Comparison of ENCODE assay signal across 7 mouse cellular contexts in genomic region chr14:59441472-59441805, GRCm38 (mm10). TPM values are rescaled to one million over a fixed set of nuclear protein-coding genes. Genes with fewer than 3 reads are reported as not detected.
DNase-seq lines count a peak whose midpoint lies in the region; ATAC-seq and TF ChIP-seq lines count a peak whose summit lies in the region.

No protein-coding gene starts in this region.

- no peak for TF ChIP-seq EP300 in liver, embryonic 14.5 days (IDR thresholded peaks at IDR 0.05; ENCODE audit: low read depth)

- no peaks in the 10 kb centered on the region for H3K36me3 ChIP-seq in forebrain, embryonic 13.5 days (ENCODE audit: poor library complexity, severe bottlenecking)
- peaks cover 3% of the 10 kb centered on the region for H3K36me3 ChIP-seq in liver, embryonic 14.5 days (replicated peaks; ENCODE audit: control insufficient read depth, insufficient read depth, low read depth)

- H3K27ac ChIP-seq in forebrain, embryonic 13.5 days, result no peak overlapping the region
- H3K27ac ChIP-seq in liver, embryonic 14.5 days, result peak overlapping the region; percentile 82

- H3K4me2 ChIP-seq in forebrain, embryonic 13.5 days, result peak overlapping the region; percentile 67
- H3K4me2 ChIP-seq in liver, embryonic 14.5 days (ENCODE audit: low read depth), result peak overlapping the region; percentile 85

- H3K9me3 ChIP-seq in forebrain, embryonic 13.5 days (replicated peaks), result no peaks in the 10 kb centered on the region
- no peaks in the 10 kb centered on the region for H3K9me3 ChIP-seq in liver, embryonic 14.5 days (ENCODE audit: control insufficient read depth, low read length)

- ATAC-seq in forebrain, embryonic 13.5 days, result no peak
- ATAC-seq in liver, embryonic 14.5 days (ENCODE audit: insufficient read depth), result no peak
- no peak for ATAC-seq in frontal cortex, adult (ENCODE audit: low TSS enrichment)

- peak; percentile 16 for DNase-seq in thymus, postnatal 14 days
- DNase-seq in thymus, postnatal 10 days (ENCODE audit: low spot score in 2 of 2), result no peak
- peak in 1 of 3 experiments; percentile 29 for DNase-seq in liver, embryonic 14.5 days (ENCODE audit: low read depth in 3 of 3, low spot score in 3 of 3)
- DNase-seq in MN1 (ENCODE audit: low spot score), result no peak
- no peak for DNase-seq in urinary bladder, postnatal 10 days (ENCODE audit: low spot score)

- H3K27me3 ChIP-seq in forebrain, embryonic 13.5 days, result no peaks in the 10 kb centered on the region
- H3K27me3 ChIP-seq in liver, embryonic 14.5 days (ENCODE audit: control insufficient read depth, insufficient read depth, low read length), result no peaks in the 10 kb centered on the region

- no peak for TF ChIP-seq CTCF in liver, embryonic 14.5 days (IDR thresholded peaks at IDR 0.05; ENCODE audit: low read depth)

- H3K9ac ChIP-seq in forebrain, embryonic 13.5 days, result peak overlapping the region; percentile 83
- H3K9ac ChIP-seq in liver, embryonic 14.5 days (replicated peaks), result peak overlapping the region; percentile 95

- peaks cover 13% of the 10 kb centered on the region; the same call in 1 of the 2 replicates for H3K4me1 ChIP-seq in forebrain, embryonic 13.5 days
- peaks cover 4 to 7% of the 10 kb centered on the region in 2 experiments for H3K4me1 ChIP-seq in liver, embryonic 14.5 days (replicated peaks; ENCODE audit: control insufficient read depth in 2 of 2, insufficient read depth in 2 of 2, low read length in 1 of 2)

- H3K4me3 ChIP-seq in forebrain, embryonic 13.5 days, result peak overlapping the region; percentile 69
- H3K4me3 ChIP-seq in liver, embryonic 14.5 days (ENCODE audit: insufficient read depth in 1 of 2, low read depth in 2 of 2, low read length in 2 of 2), result peak overlapping the region; percentile 92 to 96

- 9% methylated on average over 6 of the region's 6 CpGs for WGBS in forebrain, embryonic 13.5 days
- WGBS in liver, embryonic 14.5 days (ENCODE audit: insufficient replicate concordance), result 2% methylated on average over 6 of the region's 6 CpGs

RNA-seq across cellular contexts. Expression of gene Cab39l, which starts 0.7 kb away (rescaled TPM):
- polyA plus RNA-seq in forebrain, embryonic 13.5 days (2015; fragmentation: Nextera tagmentation; extraction: Ambion mirVana), result 28.1 and 30.2 TPM in 2 replicates
- 4.9 and 8.4 TPM in 2 replicates for polyA plus RNA-seq in liver, embryonic 14.5 days (2012; rRNA removed)
- 29.8 and 30.0 TPM in 2 replicates for polyA plus RNA-seq in liver, embryonic 14.5 days (2014; fragmentation: Nextera tagmentation; extraction: Ambion mirVana)

RNA-seq across cellular contexts. Expression of gene Setdb2, which starts 0.8 kb away (rescaled TPM):
- 8.7 and 10.7 TPM in 2 replicates for polyA plus RNA-seq in forebrain, embryonic 13.5 days (2015; fragmentation: Nextera tagmentation; extraction: Ambion mirVana)
- 4.0 and 5.2 TPM in 2 replicates for polyA plus RNA-seq in liver, embryonic 14.5 days (2012; rRNA removed)
- polyA plus RNA-seq in liver, embryonic 14.5 days (2014; fragmentation: Nextera tagmentation; extraction: Ambion mirVana), result 6.9 and 8.4 TPM in 2 replicates

RNA-seq across cellular contexts. Expression of gene Phf11c, which starts 46.3 kb away (rescaled TPM):
- polyA plus RNA-seq in forebrain, embryonic 13.5 days (2015; fragmentation: Nextera tagmentation; extraction: Ambion mirVana), result 0.37 and 0.48 TPM in 2 replicates
- 0.60 and 0.78 TPM in 2 replicates for polyA plus RNA-seq in liver, embryonic 14.5 days (2012; rRNA removed)
- 0.29 and 0.51 TPM in 2 replicates for polyA plus RNA-seq in liver, embryonic 14.5 days (2014; fragmentation: Nextera tagmentation; extraction: Ambion mirVana)
